Mouse (Mus musculus) thymus, postnatal 0 days (tissue): ENCODE measurements around the gene Tet2. TPM values are rescaled to one million over a fixed set of nuclear protein-coding genes. Genes with fewer than 3 reads are reported as not detected.
"Not testable (repeated sequence)": the region's sequence is repeated elsewhere in the genome, so short reads cannot be mapped to it uniquely, and the experiment has no call there.

Experiments
- DNase-seq: peaks from one replicate; pipeline ENCODE4 v3.0.0-alpha.2; 2015; ENCODE audit warnings: low spot score
- polyA plus RNA-seq: library from polyadenylated mRNA; unstranded; fragments of >200 nt; fragmentation: Nextera tagmentation; extraction: Ambion mirVana; gene quantifications from 2 replicates; pipeline ENCODE4 v1.2.1, GENCODE M21; 2015

Tet2 gene
- polyA plus RNA-seq = 6.2 and 10.4 TPM in 2 replicates

DNA sequence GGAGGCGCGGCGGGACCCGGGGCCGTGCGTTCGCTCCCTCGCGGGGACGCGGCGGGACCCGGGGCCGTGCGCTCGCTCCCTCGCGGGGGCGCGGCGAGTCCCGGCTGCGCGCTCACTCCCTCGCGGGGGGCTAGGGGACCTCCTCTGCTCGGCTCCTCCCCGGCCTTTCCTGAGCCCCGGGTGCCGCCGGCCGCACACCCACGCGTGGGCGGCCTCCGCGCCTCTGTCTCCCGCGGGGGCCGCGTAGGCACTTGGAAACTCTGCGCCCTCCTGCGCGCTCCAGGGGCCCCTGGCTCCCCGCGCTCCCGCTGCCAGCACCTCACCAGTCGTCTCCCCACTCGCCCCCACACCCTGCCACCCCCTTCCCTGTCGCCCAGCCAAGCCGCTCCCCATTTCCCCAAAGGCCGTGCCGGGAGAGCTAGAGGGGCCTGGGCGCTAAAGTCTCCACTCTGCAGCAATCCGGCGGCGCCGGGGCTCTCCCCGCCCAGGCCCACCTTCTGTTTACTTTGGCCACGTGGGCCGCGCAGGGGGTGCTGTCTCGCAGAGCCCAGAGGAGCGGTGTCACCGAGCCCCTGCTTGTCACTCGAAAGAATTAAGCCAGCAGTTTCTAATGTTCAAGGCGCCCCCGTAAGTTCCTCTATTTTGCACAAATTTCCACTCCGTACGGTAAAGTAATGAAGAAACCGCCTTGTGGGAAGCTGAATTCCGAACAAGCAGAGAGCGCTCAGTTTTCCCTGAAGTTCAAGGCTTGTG, at the start of gene Tet2:
TSS of gene Tet2 (minus strand) at position 589 of the 753 bp plus-strand sequence.
- peak; percentile 54 for DNase-seq

DNA sequence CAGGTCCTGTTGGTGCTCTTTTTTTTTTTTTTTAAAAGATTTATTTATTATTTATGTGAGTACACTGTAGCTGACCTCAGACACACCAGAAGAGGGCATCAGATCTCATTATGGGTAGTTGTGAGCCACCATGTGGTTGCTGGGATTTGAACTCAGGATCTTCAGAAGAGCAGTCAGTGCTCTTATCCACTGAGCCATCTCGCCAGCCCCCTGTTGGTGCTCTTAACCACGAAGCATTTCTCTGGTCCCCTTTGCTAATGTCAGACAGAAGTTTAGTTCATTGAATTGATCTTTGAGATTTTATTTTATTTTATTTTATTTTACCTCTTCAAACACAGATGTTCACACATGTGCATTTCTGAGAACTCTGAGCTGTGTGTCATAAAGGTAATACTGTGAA, 48.1 kb upstream of the Tet2 start:
- not testable (repeated sequence) for DNase-seq

DNA sequence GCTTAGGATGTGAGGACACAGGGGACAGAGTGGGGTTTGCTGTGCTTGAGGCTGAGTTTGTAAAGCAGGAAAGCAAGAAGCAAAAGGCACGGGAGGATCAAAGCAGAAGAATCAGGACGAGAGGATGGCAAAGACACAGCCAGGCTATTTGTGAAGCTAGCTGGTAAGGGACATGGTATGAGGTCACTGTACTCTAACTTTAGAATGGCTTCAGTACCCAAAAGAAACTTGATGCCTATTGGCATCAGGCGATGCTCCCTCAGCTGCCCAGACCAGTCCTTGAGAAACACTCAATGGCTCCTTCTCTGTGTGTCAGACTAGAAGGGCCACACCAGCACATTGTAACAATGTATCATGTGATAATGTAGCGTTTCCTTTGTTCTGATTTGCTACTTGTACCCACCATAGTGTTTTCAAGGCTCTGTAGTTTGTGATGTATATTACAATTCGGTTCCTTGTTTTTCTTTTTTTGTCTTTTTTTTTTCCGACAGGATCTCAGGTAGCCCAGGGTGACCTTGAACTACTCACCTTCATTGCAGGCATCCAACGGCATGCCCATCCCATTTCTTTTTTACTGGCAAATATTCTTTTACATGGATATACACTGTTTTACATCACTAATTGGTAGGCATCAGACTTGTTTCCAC, 45.7 kb upstream of the Tet2 start:
- no peak for DNase-seq

DNA sequence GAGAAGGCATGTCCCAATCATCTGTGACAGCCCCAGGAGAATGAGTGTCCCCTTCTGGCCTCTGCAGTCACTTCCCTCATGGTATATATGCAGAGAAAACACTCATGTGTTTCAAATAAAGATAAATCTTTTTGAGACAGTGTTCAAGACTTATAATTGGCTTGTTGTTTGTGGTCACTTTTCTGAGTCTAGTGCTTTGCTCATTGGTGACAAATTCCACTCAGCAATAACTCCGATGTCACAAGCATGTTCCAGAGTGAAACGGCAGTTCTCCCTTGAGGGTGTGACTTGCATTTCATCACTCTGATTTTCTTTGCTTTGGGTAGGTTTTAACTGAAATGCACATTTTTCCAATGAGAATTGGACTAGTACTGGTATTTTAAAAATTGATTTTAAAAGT, 40.1 kb upstream of the Tet2 start:
- no peak for DNase-seq

DNA sequence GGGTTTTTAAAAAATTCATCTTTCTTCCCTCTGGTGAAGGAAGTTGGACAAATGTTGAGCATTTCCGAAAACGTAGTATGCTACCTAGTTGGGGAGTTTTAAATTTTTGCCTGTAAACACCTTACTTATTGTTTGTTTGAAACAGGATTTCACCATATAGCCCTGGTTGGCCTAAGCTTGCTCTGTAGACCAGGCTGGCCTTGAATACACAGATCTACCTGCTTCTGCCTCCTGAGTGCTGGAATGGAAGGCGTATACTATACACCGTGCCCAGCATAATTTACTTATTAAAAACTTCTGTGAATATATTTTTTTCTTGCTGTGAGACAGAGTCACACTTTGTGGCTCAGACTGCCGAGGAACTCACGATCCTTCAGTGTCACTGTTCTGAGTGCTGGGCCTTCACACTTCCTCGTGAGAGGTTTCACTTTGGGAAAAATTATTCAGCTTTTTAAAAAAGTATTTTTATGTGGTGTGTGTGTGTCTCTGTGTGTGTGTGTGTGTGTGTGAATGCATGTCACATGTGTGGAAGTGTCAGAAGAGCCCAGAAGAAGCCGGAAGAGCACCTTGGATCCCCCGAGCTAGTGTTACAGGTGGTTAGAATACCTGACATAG, 38.6 kb upstream of the Tet2 start:
- no peak for DNase-seq

DNA sequence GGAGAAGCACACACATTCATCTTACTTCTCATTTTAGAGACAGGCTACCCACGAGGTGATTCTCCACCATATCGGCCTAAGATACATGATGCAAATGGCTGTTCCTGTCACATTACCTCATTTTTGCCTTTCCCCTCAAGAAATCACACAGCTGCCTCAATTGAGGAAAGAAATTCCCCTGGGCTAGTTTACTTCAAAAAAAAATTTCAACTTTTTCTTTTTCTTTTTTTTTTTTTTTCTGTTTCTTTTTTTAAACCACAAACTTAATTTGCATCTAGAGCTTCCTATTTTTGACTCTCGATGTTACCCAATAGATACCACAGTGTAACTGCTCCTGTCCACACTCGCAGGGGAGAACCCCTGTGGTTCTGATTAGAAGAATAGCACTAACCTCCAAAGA, 38.0 kb upstream of the Tet2 start:
- DNase-seq = no peak

DNA sequence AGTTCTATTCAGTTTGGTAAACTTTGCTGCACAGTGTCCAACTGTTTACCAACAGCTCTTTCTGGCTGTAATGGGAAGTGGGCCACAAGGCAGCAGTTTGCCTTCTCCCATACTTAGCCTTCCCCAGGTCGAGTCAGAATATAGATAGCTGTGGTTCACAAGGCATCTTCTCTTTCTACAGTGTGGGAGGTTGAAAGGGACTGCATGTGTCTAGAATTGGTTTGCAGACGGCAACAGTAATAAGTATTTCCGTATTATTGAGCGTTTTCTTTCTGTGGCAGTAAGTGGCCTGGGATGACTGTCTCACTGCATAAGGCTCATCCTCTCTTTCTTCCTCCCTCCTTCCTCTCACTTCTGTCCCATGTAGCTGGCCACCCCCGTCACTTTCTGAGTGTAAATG, 37.2 kb upstream of the Tet2 start:
- no peak for DNase-seq

DNA sequence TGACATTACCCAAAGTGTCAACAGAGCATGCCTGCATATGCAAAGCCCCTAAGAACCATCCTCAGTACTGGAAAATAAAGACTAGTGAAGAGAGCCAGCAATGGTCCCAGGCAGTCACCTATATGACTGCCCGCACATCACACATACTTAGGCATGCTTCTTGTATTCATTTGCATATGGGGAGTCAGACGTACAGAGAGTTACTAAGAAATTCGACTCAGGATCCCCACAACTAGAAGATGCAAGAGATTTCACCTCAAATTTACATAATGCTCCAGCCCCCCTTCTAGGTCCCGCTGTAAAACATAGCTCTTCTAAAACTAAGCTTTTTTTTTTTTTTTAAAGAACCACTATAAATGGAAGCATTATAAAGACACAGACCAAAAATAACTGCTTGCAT, 36.6 kb upstream of the Tet2 start:
- DNase-seq = no peak

DNA sequence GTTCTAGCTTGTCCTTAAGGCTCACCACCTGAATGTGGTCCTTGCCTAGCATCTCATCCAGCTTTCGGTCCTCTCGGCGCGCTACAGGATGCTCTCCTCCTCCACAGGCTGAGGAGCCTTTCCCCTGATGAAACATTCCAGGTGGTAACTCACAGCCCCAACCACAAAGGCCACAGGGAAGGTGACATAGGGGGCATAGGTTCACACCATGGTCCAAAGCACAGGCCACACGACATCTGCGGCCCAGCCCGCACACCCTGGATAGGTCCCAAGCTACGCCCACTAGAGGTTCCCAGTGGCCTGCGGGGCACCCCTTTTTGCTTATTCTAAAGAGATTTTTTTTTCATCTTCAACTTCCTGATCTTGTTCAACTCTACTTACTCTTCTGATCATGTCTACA, 34.7 kb upstream of the Tet2 start:
- DNase-seq = no peak

DNA sequence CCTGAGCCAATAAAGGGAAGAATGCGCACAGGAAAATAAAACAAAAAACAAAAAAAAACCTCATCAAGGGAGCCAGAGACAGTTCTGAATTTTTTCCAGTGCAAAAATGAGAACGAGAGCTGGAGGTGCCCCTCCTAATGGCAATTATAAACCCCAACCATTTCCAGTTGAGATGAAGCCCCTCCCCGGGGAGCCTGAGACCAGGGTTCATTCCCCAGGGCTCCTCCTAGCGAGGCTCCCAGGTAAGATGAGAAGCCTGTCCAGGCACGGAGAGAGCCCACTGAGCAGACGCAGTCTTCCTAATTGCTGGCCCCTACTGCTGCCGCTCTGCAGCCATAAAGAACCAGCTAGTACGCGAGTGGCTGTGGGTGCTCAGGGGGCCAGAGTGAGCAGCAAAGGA, 34.2 kb upstream of the Tet2 start:
- no peak for DNase-seq

DNA sequence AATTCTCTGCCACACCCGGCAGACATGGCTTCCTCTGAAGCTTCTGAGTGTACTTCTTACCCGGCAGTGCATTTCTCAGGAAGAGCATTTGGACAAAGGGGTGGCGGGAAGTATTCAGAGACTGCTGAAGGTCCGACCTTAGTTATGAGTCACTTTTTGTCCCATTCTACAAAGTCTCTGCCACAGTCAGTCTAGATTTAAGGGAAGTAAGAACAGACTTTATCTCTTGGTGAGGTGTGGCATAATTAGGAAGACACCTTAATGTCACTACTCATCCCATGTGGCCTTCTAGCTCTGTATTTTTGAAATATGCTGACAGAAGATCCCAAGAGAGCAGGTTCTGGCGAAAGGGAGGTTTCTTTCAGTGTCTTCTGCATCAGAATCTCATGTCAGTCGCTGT, 30.0 kb upstream of the Tet2 start:
- no peak for DNase-seq

DNA sequence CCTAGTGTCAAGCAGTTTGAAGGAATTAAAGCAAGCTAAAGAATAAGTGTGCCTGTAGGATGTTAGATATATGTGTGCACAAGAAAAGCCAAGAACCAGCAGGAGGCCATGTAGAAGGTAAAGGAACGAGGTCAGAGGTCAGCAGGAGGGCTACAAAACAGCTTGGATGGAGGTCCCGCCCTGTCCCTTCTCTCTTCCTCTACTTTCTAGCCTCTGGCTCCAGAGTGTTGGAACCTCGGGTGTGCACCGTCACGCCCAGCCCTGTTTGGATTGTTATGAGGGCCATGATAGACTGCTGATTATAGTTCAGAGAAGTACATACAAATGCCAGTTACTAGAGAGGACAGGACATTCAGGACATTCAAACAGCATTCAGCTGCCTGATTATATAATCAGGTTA, 27.0 kb upstream of the Tet2 start:
- DNase-seq = no peak

DNA sequence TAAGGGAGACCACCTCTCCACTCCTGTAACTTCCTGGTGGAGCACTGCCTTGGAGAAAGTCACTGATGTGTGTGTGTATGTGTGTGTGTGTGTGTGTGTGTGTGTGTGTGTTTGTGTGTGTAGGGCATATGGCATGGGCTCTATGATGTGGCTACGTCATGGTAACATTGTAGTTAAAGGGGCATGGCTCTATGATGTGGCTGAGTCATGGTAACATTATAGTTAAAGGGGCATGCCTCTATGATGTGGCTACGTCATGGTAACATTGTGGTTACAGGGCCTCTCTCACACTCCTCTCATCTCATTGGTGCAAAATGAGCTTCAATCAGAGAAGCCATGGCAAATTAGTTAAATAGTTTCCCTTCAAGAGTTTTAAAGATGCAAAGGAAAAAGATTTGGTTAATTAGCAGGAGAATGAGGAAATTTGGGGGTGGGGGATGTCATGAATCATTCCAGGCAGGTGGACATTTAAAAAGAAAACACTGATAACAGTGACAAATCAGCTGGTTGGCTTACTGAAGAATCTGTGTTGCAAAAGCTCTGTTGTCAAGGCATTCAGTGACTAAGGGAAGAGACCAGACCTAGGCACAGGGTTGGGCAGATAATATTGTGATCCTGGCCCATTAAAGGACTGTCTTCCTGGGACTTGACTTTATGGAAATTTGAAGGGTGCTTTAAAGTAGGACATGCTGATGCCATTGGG, 18.7 kb upstream of the Tet2 start:
- DNase-seq = peak; percentile 69

DNA sequence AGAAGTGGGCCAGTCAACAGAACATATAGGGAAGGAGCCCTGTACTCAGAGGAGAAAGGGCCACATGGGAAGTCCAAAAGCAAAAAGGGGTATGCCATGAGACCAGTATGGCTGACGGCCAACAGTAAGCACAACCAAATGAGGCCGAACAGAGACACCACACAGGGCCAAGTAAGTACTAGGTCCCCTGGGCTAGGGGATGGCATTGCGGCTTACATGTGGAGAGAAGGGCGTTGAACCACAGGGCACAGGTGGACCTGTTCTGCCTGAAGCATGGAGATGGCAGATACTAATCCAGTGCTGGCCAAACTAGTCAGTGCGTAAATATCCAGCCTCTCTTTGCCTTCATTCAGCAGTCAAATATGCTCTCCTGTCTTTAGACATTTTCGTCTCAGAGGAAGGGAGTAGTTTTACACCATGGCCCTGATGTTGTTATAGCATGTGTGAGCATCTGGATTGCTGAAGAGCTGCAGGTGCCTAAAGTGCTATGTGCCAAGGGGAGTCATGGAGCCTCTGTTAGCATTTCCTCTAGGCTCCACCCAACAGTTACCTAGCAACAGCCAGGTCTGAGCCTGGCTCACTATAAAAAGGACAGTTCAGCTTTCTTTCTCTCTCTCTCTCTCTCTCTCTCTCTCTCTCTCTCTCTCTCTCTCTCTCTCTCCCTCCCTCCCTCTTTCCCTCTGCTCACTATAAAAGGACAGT, 14.6 kb upstream of the Tet2 start:
- no peak for DNase-seq

DNA sequence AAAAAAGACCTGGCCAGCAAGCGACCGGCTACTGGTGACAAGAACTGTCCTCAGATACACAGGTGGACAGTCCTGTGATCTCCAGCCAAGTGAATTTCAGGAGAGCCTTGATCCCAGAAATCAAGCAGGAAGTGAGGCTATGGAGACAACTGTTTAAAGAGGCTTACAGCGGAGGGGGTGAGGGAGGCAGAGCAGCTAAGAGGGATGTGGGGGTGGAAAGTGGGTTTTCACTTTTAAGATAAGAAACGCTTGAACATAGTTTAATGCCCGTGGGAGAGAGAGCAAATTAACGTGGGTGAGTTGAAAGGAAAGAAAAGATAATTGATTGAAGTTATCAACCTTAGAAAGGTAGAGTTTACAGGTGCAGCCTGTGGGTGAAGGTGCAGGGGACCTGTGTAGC, 12.7 kb upstream of the Tet2 start:
- no peak for DNase-seq

DNA sequence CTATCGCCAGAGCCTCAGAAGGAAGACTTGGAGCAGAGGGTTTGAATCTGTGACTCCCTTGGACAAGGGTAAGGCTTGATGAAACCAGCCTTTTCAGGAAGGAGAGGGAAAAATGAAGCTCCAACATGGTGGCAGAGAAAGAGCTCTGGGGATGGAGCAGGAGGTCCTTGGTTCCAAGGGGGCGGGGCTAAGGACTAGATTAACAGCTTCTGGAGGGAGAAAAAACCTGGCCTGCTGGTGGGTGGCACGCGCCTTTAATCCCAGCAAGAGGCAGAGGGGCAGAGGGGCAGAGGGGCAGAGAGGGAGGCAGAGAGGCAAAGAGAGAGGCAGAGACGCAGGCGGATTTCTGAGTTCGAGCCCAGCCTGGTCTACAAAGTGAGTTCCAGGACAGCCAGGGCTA, 12.2 kb upstream of the Tet2 start:
- no peak for DNase-seq

DNA sequence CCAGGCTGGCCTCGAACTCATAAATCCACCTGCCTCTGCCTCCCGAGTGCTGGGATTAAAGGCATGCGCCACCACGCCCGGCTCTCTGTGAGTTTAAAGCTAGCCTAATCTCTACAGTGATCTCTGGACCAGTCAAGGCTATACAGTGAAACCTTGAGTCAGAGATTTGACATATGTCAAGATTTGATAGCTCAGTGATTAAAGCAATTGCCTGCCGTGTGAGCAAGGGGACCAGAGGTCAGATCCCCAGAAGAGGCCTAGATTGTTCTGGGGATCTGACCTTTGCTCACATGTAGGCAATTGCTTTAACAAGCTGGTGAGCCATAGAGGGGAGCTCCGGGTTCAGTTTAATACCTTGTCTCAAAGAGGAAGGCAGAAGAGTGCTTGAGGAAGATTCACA, 10.4 kb upstream of the Tet2 start:
- DNase-seq = no peak

DNA sequence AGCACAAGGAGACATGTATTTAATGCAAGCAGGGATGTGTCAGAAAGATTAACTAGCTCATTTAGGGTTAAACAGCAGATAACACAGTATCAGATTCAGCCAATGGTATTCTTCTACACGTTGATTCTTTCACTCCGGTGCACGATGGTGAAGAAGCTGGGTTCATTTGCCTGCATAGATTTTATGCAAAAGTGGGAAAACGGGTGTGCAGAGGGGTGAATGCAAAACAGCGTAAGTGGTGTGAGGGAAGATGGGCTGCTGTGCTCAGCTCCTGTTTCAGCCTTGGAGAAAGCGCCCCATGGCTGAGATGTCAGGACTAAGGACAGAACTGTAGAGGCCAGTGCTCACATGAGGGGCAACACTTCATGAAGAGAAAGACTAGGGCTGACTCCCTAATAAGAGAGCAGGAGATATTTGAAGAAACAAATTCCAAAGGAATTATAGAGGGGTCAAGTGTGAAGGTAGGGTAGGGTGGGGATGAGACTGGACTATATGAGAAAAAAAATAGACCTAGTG, 9.7 kb upstream of the Tet2 start:
- no peak for DNase-seq

DNA sequence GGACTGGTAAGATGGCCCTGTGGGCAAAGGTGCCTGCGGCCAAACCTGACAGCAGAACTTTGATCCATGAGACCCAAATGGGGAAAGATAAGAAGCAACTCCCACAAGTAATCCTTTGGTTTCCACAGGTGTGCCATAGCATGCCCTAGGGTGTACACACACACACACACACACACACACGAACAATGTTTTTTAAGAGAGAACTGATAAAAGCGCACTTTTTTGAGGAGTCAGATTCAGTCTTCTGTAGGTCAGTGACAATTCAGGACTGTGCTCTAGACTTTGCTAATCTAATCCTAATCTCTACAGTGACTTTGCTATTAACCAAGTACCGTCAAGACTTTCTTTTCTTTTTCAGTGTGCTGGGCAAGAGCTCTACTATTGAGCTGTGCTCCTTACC, 9.2 kb upstream of the Tet2 start:
- DNase-seq = no peak

DNA sequence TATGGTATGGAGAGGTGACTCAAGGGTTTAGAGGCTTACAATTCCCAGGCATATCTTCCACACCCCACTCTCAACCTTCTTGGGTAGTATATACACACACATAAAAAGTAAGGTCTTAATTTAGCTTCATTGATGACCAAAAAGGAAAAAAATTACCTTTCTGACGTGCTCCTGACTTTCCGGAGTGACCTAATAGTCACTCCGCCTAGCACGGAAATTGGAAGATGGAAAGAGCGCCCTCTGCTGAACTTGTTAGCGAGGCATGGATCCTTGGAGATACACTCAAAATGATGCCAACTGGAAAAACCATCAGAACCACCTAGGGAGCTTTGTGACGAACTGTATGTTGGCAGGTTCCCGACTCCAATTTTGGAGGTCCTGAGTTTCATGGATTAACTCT, 7.0 kb upstream of the Tet2 start:
- no peak for DNase-seq
